Mouse (Mus musculus) embryonic fibroblast, embryonic 13.5 days (primary cell): ENCODE measurements around the gene Itih2.

ENCODE experiments used
- CTCF ChIP-seq: IDR thresholded peaks from 2 replicates; pipeline ENCODE4 v1.5.1; 2011; ENCODE audit warnings: mild to moderate bottlenecking, control low read depth, low read length, moderate library complexity, borderline replicate concordance; ENCODE audit not compliant: insufficient read depth
- POLR2A ChIP-seq: IDR thresholded peaks from 2 replicates; pipeline ENCODE4 v1.6.1; 2011; ENCODE audit warnings: low read depth, mild to moderate bottlenecking, control low read depth, low read length, moderate library complexity

DNA sequence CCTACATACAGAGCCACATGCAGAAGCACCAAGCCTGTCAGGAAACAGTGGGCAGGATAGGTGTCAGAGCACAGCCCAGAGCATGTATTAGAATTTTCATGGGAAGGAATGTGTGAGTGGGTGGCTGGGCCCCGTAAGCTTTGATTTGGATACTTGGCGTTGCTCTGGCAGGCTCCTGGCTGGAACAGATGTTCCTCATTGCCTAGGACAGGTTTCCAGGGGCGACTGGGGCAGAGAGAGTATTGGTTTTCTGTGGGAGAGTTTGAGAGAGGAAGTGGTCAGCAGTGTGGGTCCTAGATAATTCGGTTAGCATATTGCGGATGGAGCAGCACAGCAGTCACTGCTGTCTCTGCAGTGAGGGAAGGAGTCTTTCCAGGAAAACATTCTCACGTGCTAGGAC lies 35.4 kb upstream of the Itih2 start:
- TF ChIP-seq CTCF (no peak), POLR2A (no peak)
